Mouse (Mus musculus): ENCODE measurements around the gene Tmem184b.

GRCm38 (mm10) chr15:79393101-79393500 lies 10.3 kb downstream of the Tmem184b start:
- TF ChIP-seq E2F4 (IDR thresholded peaks at IDR 0.05; ENCODE audit: insufficient read depth), result no peak
- no peak for TF ChIP-seq POLR2A (IDR thresholded peaks at IDR 0.05; ENCODE audit: insufficient read length, low read depth)
- no peak for TF ChIP-seq TCF12 (IDR thresholded peaks at IDR 0.05; ENCODE audit: insufficient read depth, poor library complexity, severe bottlenecking)
- TF ChIP-seq USF1 (IDR thresholded peaks at IDR 0.05; ENCODE audit: low read depth), result no peak
- no peak for TF ChIP-seq MYOD1 (IDR thresholded peaks at IDR 0.05; ENCODE audit: control insufficient read depth in 1 of 3, insufficient read length in 2 of 3, low read depth in 2 of 3)

Measured in myocyte (in vitro differentiated cells).